Mouse (Mus musculus) ES-Bruce4 (cell line): ENCODE results near the gene Mis12. TPM values are rescaled to one million over a fixed set of nuclear protein-coding genes. Genes with fewer than 3 reads are reported as not detected.

Source experiments
- H3K27ac ChIP-seq: 2 replicates; pipeline ENCODE4 v1.5.1; 2012; ENCODE audit warnings: low read length, inconsistent platforms; ENCODE audit not compliant: insufficient read depth
- H3K27me3 ChIP-seq: 2 replicates; pipeline ENCODE4 v1.6.1; 2012; ENCODE audit warnings: mild to moderate bottlenecking, low read length, inconsistent platforms; ENCODE audit not compliant: control insufficient read depth, poor library complexity, insufficient read depth, severe bottlenecking
- H3K36me3 ChIP-seq: 2 replicates; pipeline ENCODE4 v1.6.1; 2012; ENCODE audit warnings: inconsistent platforms, mild to moderate bottlenecking, low read length, moderate library complexity; ENCODE audit not compliant: control insufficient read depth, poor library complexity, insufficient read depth, severe bottlenecking
- H3K4me1 ChIP-seq: one replicate; pipeline ENCODE4 v1.8.1; 2011; ENCODE audit warnings: low read length; ENCODE audit not compliant: control insufficient read depth, insufficient read depth
- H3K4me3 ChIP-seq: 2 replicates; pipeline ENCODE4 v1.5.1; 2011; ENCODE audit warnings: low read depth, mild to moderate bottlenecking, low read length
- H3K9ac ChIP-seq: 2 replicates; pipeline ENCODE4 v1.6.1; 2012; ENCODE audit warnings: low read depth, mild to moderate bottlenecking, inconsistent platforms; ENCODE audit not compliant: poor library complexity, severe bottlenecking
- H3K9me3 ChIP-seq: replicated peaks from 2 replicates; pipeline ENCODE4 v1.6.1; 2012; ENCODE audit warnings: mild to moderate bottlenecking, low read length, inconsistent platforms; ENCODE audit not compliant: control insufficient read depth, poor library complexity, insufficient read depth, severe bottlenecking
- CTCF ChIP-seq: IDR thresholded peaks from one replicate; pipeline ENCODE4 v1.8.1; 2011; ENCODE audit warnings: low read depth, low read length
- EP300 ChIP-seq: IDR thresholded peaks from 2 replicates; pipeline ENCODE4 v1.6.1; 2011; ENCODE audit warnings: low read depth, low read length; ENCODE audit not compliant: insufficient read depth
- POLR2A ChIP-seq: IDR thresholded peaks from one replicate; pipeline ENCODE4 v1.8.1; 2011; ENCODE audit warnings: low read length; ENCODE audit not compliant: insufficient read depth
- polyA plus RNA-seq: library from polyadenylated mRNA; stranded (reverse); fragments of >200 nt; gene quantifications from 2 replicates; pipeline ENCODE4 v1.2.4, GENCODE M21; 2011; ENCODE audit warnings: low read depth; ENCODE audit not compliant: missing spikeins, insufficient read depth, insufficient read length

Gene Mis12
- polyA plus RNA-seq, 1 experiment = 36.7 TPM

- peaks cover 34% of the 10 kb centered on the region for H3K36me3 ChIP-seq
- no peak for TF ChIP-seq CTCF
- TF ChIP-seq EP300 = no peak
- TF ChIP-seq POLR2A = no peak
- no peak overlapping the region for H3K27ac ChIP-seq
- no peaks in the 10 kb centered on the region for H3K27me3 ChIP-seq
- no peak overlapping the region for H3K9ac ChIP-seq
- no peak overlapping the region for H3K4me3 ChIP-seq
- H3K4me1 ChIP-seq = no peaks in the 10 kb centered on the region
- H3K9me3 ChIP-seq = no peaks in the 10 kb centered on the region
Measured at GRCm38 (mm10) chr11:71008321-71008720, 11.1 kb upstream of the Mis12 start.

GRCm38 (mm10) chr11:71012743-71013142 lies 6.7 kb upstream of the Mis12 start:
- H3K27me3 ChIP-seq = no peaks in the 10 kb centered on the region
- peaks cover 45% of the 10 kb centered on the region for H3K36me3 ChIP-seq
- no peak overlapping the region for H3K27ac ChIP-seq
- no peaks in the 10 kb centered on the region for H3K4me1 ChIP-seq
- no peak overlapping the region for H3K9ac ChIP-seq
- no peak overlapping the region for H3K4me3 ChIP-seq
- no peaks in the 10 kb centered on the region for H3K9me3 ChIP-seq
- no peak for TF ChIP-seq EP300
- TF ChIP-seq POLR2A = no peak
- no peak for TF ChIP-seq CTCF

- H3K27ac ChIP-seq = no peak overlapping the region
- H3K9me3 ChIP-seq = no peaks in the 10 kb centered on the region
- no peaks in the 10 kb centered on the region for H3K4me1 ChIP-seq
- H3K27me3 ChIP-seq = no peaks in the 10 kb centered on the region
- no peak overlapping the region for H3K9ac ChIP-seq
- peaks cover 27% of the 10 kb centered on the region for H3K36me3 ChIP-seq
- TF ChIP-seq EP300 (no peak), CTCF (no peak), POLR2A (no peak)
- H3K4me3 ChIP-seq = no peak overlapping the region
Measured at GRCm38 (mm10) chr11:71017051-71017450, 2.4 kb upstream of the Mis12 start.

- Histone ChIP-seq H3K36me3 (peaks cover 32% of the 10 kb centered on the region), H3K4me3 (peak overlapping the region; percentile 95), H3K4me1 (no peaks in the 10 kb centered on the region), H3K9ac (peak overlapping the region; percentile 70), H3K27me3 (no peaks in the 10 kb centered on the region), H3K27ac (no peak overlapping the region), H3K9me3 (no peaks in the 10 kb centered on the region)
- TF ChIP-seq EP300 = no peak
- no peak for TF ChIP-seq POLR2A
- no peak for TF ChIP-seq CTCF
Measured at GRCm38 (mm10) chr11:71018416-71019200, 803 bp upstream of the Mis12 start.

- H3K9ac ChIP-seq = no peak overlapping the region
- peaks cover 49% of the 10 kb centered on the region for H3K36me3 ChIP-seq
Measured at GRCm38 (mm10) chr11:71028280-71028679, 8.9 kb downstream of the Mis12 start.

GRCm38 (mm10) chr11:71029403-71030118 lies 10.2 kb downstream of the Mis12 start:
- H3K9me3 ChIP-seq = no peaks in the 10 kb centered on the region
- no peak overlapping the region for H3K9ac ChIP-seq
- peaks cover 38% of the 10 kb centered on the region for H3K36me3 ChIP-seq
- no peaks in the 10 kb centered on the region for H3K27me3 ChIP-seq
- H3K27ac ChIP-seq = no peak overlapping the region
- no peaks in the 10 kb centered on the region for H3K4me1 ChIP-seq
- H3K4me3 ChIP-seq = no peak overlapping the region
- TF ChIP-seq POLR2A (no peak), CTCF (no peak), EP300 (no peak)

More at GRCm38 (mm10) chr11:71028280-71028679, 8.9 kb downstream of the Mis12 start:
- TF ChIP-seq CTCF (no peak), EP300 (no peak), POLR2A (no peak)
- Histone ChIP-seq H3K4me1 (no peaks in the 10 kb centered on the region), H3K27me3 (no peaks in the 10 kb centered on the region), H3K4me3 (no peak overlapping the region), H3K27ac (no peak overlapping the region), H3K9me3 (no peaks in the 10 kb centered on the region)
